Comparison of ENCODE assay signal across 21 mouse cellular contexts in genomic region chr2:59656680-59657079, GRCm38 (mm10). TPM values are rescaled to one million over a fixed set of nuclear protein-coding genes. Genes with fewer than 3 reads are reported as not detected.
A peak's percentile ranks its signal among the peaks of the same experiment; 100 is the strongest.
DNase-seq lines count a peak whose midpoint lies in the region; ATAC-seq and TF ChIP-seq lines count a peak whose summit lies in the region.
"Had no signal": no experiment of that assay in that cellular context is flagged by ENCODE, and none has a peak within 500 bp of the region (broad histone marks: within the 10 kb centered on the region; RNA-seq: fewer than 3 reads in every experiment).

No protein-coding gene starts in this region.

- ATAC-seq in heart, embryonic 16.5 days (replicated peaks; ENCODE audit: extremely low read depth, insufficient read depth, low FRiP score), result no peak
- ATAC-seq in embryonic facial prominence, embryonic 14.5 days (ENCODE audit: low read depth), result peak; percentile 49; the same call in 1 of the 2 replicates
- ATAC-seq: forebrain, embryonic 13.5 days; inflammation-experienced regulatory T-cells, adult 6 months had no signal

- peak overlapping the region; percentile 61 for H3K27ac ChIP-seq in heart, embryonic 16.5 days (ENCODE audit: low read length)
- peak overlapping the region; percentile 86 for H3K27ac ChIP-seq in layer of hippocampus, adult 2 months
- H3K27ac ChIP-seq in embryonic facial prominence, embryonic 14.5 days (replicated peaks; ENCODE audit: low read depth, low read length), result 0 out of 2 replicates have a peak overlapping the region, but pooled peaks have one; percentile 24
- H3K27ac ChIP-seq: forebrain, embryonic 13.5 days; hindbrain, embryonic 13.5 days; left cerebral cortex, adult 2 months; limb, embryonic 15.5 days; liver, embryonic 14.5 days; midbrain, embryonic 12.5 days had no signal

- WGBS in heart, embryonic 16.5 days, result 56% methylated on average over 5 of the region's 5 CpGs
- 24% methylated on average over 5 of the region's 5 CpGs for WGBS in embryonic facial prominence, embryonic 14.5 days

- no peak for DNase-seq in heart, postnatal 25 days (ENCODE audit: low spot score)
- no peak for DNase-seq in layer of hippocampus, adult 2 months (ENCODE audit: low spot score in 2 of 2)
- DNase-seq in layer of hippocampus, adult 9-11 months, result no peak
- peak; percentile 63 for DNase-seq in Muller cell, postnatal 12 days (ENCODE audit: inconsistent ontology term)
- peak; percentile 68 for DNase-seq in embryonic facial prominence, embryonic 14.5 days (ENCODE audit: low spot score)
- DNase-seq in embryo, embryonic 11 days, result no peak
- DNase-seq in right cerebral cortex, postnatal 25 days, result no peak
- DNase-seq: adrenal gland, postnatal 14 days; cerebellum, adult 8-10 months; heart, postnatal 10 days; kidney, postnatal 4 days; lung, postnatal 14 days; thymus, postnatal 25 days had no signal

- no peaks in the 10 kb centered on the region for H3K36me3 ChIP-seq in heart, embryonic 16.5 days (ENCODE audit: control insufficient read depth, insufficient read depth)
- no peaks in the 10 kb centered on the region for H3K36me3 ChIP-seq in embryonic facial prominence, embryonic 14.5 days (ENCODE audit: control insufficient read depth, insufficient read depth, low read length)
- H3K36me3 ChIP-seq: hindbrain, embryonic 13.5 days; limb, embryonic 15.5 days; midbrain, embryonic 12.5 days had no signal

- no peak for TF ChIP-seq CTCF in layer of hippocampus, adult 2 months (conservative IDR thresholded peaks at IDR 0.05)

- no peaks in the 10 kb centered on the region for H3K9me3 ChIP-seq in heart, embryonic 16.5 days (replicated peaks; ENCODE audit: control insufficient read depth, low read length)
- H3K9me3 ChIP-seq in embryonic facial prominence, embryonic 14.5 days (ENCODE audit: control insufficient read depth, low read length), result no peaks in the 10 kb centered on the region
- H3K9me3 ChIP-seq: forebrain, embryonic 13.5 days; hindbrain, embryonic 13.5 days; limb, embryonic 15.5 days; midbrain, embryonic 12.5 days had no signal

- H3K27me3 ChIP-seq in heart, embryonic 16.5 days (ENCODE audit: control insufficient read depth, insufficient read depth, low read length), result no peaks in the 10 kb centered on the region
- H3K27me3 ChIP-seq in embryonic facial prominence, embryonic 14.5 days (replicated peaks; ENCODE audit: control insufficient read depth, insufficient read depth, low read length), result no peaks in the 10 kb centered on the region
- H3K27me3 ChIP-seq: forebrain, embryonic 13.5 days; hindbrain, embryonic 13.5 days; limb, embryonic 15.5 days had no signal

- no peak overlapping the region for H3K4me2 ChIP-seq in heart, embryonic 16.5 days (ENCODE audit: low read depth, low read length)
- H3K4me2 ChIP-seq in embryonic facial prominence, embryonic 14.5 days (ENCODE audit: low read depth, low read length), result no peak overlapping the region
- H3K4me2 ChIP-seq: forebrain, embryonic 13.5 days; hindbrain, embryonic 13.5 days; limb, embryonic 15.5 days; midbrain, embryonic 12.5 days had no signal

- intact Hi-C loops in heart, postnatal 25 days (cut with DNase I), result no loop called here

- peak overlapping the region; percentile 15; the same call in 1 of the 2 replicates for H3K9ac ChIP-seq in heart, embryonic 16.5 days (ENCODE audit: low read length)
- H3K9ac ChIP-seq in embryonic facial prominence, embryonic 14.5 days (ENCODE audit: low read depth, low read length), result no peak overlapping the region
- H3K9ac ChIP-seq: forebrain, embryonic 13.5 days; hindbrain, embryonic 13.5 days; limb, embryonic 15.5 days; liver, embryonic 14.5 days; midbrain, embryonic 12.5 days had no signal

- H3K4me3 ChIP-seq in heart, embryonic 16.5 days (ENCODE audit: low read length), result no peak overlapping the region
- H3K4me3 ChIP-seq in layer of hippocampus, adult 2 months, result no peak overlapping the region
- H3K4me3 ChIP-seq in embryonic facial prominence, embryonic 14.5 days (ENCODE audit: low read depth, low read length), result no peak overlapping the region
- H3K4me3 ChIP-seq: forebrain, embryonic 13.5 days; hindbrain, embryonic 13.5 days; left cerebral cortex, adult 2 months; limb, embryonic 15.5 days; midbrain, embryonic 12.5 days had no signal

- peaks cover 46% of the 10 kb centered on the region for H3K4me1 ChIP-seq in heart, embryonic 16.5 days (ENCODE audit: control insufficient read depth, insufficient read depth, low read length)
- H3K4me1 ChIP-seq in embryonic facial prominence, embryonic 14.5 days (ENCODE audit: control insufficient read depth, insufficient read depth, low read length), result peaks cover 31% of the 10 kb centered on the region

RNA-seq across cellular contexts. Expression of gene Tanc1, which starts 44.8 kb away (rescaled TPM):
- polyA plus RNA-seq in heart, embryonic 16.5 days (2015; fragmentation: Nextera tagmentation; extraction: Ambion mirVana), result 27.3 and 29.1 TPM in 2 replicates
- total RNA-seq in heart, postnatal 25 days (2021), result 10 to 100 TPM; 27.1 to 29.3 TPM
- total RNA-seq in layer of hippocampus, adult 2 months (2021), result 100 to 1,000 TPM; 118 to 124 TPM
- 22.7 and 24.8 TPM in 2 replicates for polyA plus RNA-seq in embryonic facial prominence, embryonic 14.5 days (2014; fragmentation: Nextera tagmentation; extraction: Ambion mirVana)

Comparison
In these comparisons a context has a peak if more than half of its experiments do, and no peak if none do; other contexts are left out.
1. H3K27ac ChIP-seq: peak in every context shown above with its lines; median percentile 86 in layer of hippocampus, adult 2 months; 61 in heart, embryonic 16.5 days; 24 in embryonic facial prominence, embryonic 14.5 days.
2. DNase-seq: peak in Muller cell, postnatal 12 days (single experiment) and embryonic facial prominence, embryonic 14.5 days (single experiment); none in heart, postnatal 25 days (single experiment), layer of hippocampus, adult 2 months (0 of 2), layer of hippocampus, adult 9-11 months (single experiment), embryo, embryonic 11 days (single experiment) and right cerebral cortex, postnatal 25 days (single experiment).